Mouse (Mus musculus) intestine, postnatal 0 days (tissue): ENCODE measurements around the gene Cpsf6. TPM values are rescaled to one million over a fixed set of nuclear protein-coding genes. Genes with fewer than 3 reads are reported as not detected.

Experiments used
- ATAC-seq: fragments of 200-750 bp; cut with Nextera tagmentation; 2 replicates; pipeline ENCODE4 v1.8.0; 2017; ENCODE audit warnings: mild to moderate bottlenecking, moderate TSS enrichment, moderate library complexity
- H3K27ac ChIP-seq: fragments of 300-500 bp; sonication (generic); 2 replicates; pipeline ENCODE4 v1.5.1; 2014; ENCODE audit warnings: mild to moderate bottlenecking, low read depth, low read length, moderate library complexity
- H3K27me3 ChIP-seq: fragments of 300-500 bp; sonication (generic); replicated peaks from 2 replicates; pipeline ENCODE4 v1.6.1; 2014; ENCODE audit warnings: low read length, mixed read lengths; ENCODE audit not compliant: control insufficient read depth, insufficient read depth
- H3K36me3 ChIP-seq: fragments of 300-500 bp; sonication (generic); 2 replicates; pipeline ENCODE4 v1.6.1; 2014; ENCODE audit warnings: mild to moderate bottlenecking, moderate library complexity; ENCODE audit not compliant: control insufficient read depth, insufficient read depth
- H3K4me1 ChIP-seq: fragments of 300-500 bp; sonication (generic); replicated peaks from 2 replicates; pipeline ENCODE4 v1.6.1; 2014; ENCODE audit warnings: antibody characterized with exemption, low read length, mixed read lengths; ENCODE audit not compliant: control insufficient read depth, insufficient read depth
- H3K4me2 ChIP-seq: fragments of 300-500 bp; sonication (generic); replicated peaks from 2 replicates; pipeline ENCODE4 v1.6.1; 2014; ENCODE audit warnings: low read depth, mild to moderate bottlenecking, moderate library complexity
- H3K4me3 ChIP-seq: fragments of 300-500 bp; sonication (generic); 2 replicates; pipeline ENCODE4 v1.5.1; 2014; ENCODE audit warnings: low read depth, low read length
- H3K9ac ChIP-seq: fragments of 300-500 bp; sonication (generic); 2 replicates; pipeline ENCODE4 v1.6.1; 2014; ENCODE audit warnings: mild to moderate bottlenecking, low read depth, low read length
- H3K9me3 ChIP-seq: fragments of 300-500 bp; sonication (generic); 2 replicates; pipeline ENCODE4 v1.6.1; 2016; ENCODE audit warnings: mixed run types; ENCODE audit not compliant: control insufficient read depth
- CTCF ChIP-seq: sonication (generic); IDR thresholded peaks from 2 replicates; pipeline ENCODE4 v1.5.1; 2016; ENCODE audit warnings: low read depth, mild to moderate bottlenecking, control low read depth, antibody characterized with exemption, moderate library complexity
- WGBS: fragments of 180-500 bp; shearing (Covaris S2); extraction: QIAGEN DNeasy Blood & Tissue Kit; methylation state at CpG from one replicate; pipeline ENCODE4 v1.1.7; 2014; 5-methylcytosine and 5-hydroxymethylcytosine counted together
- polyA plus RNA-seq: library from polyadenylated mRNA; unstranded; fragments of >200 nt; fragmentation: Nextera tagmentation; extraction: Ambion mirVana; gene quantifications from 2 replicates; pipeline ENCODE4 v1.2.1, GENCODE M21; 2015

The Cpsf6 gene
- polyA plus RNA-seq, 1 experiment from 2014 or later, result 41.2 TPM

- no peak overlapping the region for H3K9ac ChIP-seq
- H3K4me3 ChIP-seq, result no peak overlapping the region
- whole genome bisulfite sequencing, result 76% methylated on average over 21 of the region's 21 CpGs
- no peaks in the 10 kb centered on the region for H3K27me3 ChIP-seq
- H3K4me1 ChIP-seq, result no peaks in the 10 kb centered on the region
- no peak for ATAC-seq
- no peak overlapping the region for H3K27ac ChIP-seq
- no peaks in the 10 kb centered on the region for H3K9me3 ChIP-seq
- TF ChIP-seq CTCF, result no peak
- H3K4me2 ChIP-seq, result no peak overlapping the region
- no peaks in the 10 kb centered on the region for H3K36me3 ChIP-seq
Measured at GRCm38 (mm10) chr10:117409373-117410354, 29.8 kb upstream of the Cpsf6 start.

DNA sequence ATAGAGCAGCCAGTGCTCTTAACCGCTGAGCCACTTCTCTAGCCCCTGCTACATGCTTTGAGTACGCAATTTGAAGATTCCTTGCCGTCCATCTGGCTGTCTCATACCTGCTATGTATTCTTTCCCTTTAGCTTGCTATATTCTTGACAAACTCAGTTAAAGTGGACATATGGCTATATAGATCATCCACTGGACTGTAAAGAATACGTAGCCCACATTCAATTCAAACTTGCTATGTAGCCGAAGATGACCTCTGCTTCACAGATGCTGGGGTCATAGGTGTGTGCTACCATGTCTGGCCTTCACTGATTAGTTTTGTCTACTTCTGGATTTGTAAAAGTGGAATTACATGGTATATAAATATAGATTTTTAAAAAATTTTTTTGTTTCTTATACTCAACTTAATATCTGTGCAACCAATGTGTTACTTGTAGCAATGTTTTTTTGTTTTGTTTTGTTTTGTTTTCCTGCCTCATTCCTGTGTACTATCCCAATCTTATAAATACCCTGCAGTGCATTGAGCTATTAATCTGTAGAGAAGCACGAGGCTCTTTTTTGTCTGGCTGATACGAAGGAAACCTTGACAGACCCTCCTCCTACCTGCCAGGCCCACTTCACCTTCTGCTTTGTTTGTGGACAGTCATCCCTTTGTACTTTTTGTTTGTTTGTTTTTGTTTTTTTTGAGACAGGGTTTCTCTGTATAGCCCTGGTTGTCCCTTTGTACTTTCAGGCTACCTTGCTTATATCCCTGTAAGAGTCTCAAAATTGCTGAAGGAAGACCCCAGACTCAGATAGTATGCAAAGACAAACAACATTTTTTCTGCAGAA, 28.9 kb upstream of the Cpsf6 start:
- H3K4me3 ChIP-seq, result no peak overlapping the region
- H3K27me3 ChIP-seq, result no peaks in the 10 kb centered on the region
- no peaks in the 10 kb centered on the region for H3K4me1 ChIP-seq
- H3K4me2 ChIP-seq, result no peak overlapping the region
- H3K9me3 ChIP-seq, result no peaks in the 10 kb centered on the region
- H3K36me3 ChIP-seq, result no peaks in the 10 kb centered on the region
- TF ChIP-seq CTCF, result no peak
- WGBS, result 88% methylated on average over 7 of the region's 7 CpGs
- no peak overlapping the region for H3K27ac ChIP-seq
- ATAC-seq, result no peak
- H3K9ac ChIP-seq, result no peak overlapping the region

GRCm38 (mm10) chr10:117407734-117408288, 28.0 kb upstream of the Cpsf6 start:
- Histone ChIP-seq H3K27ac (no peak overlapping the region), H3K9ac (no peak overlapping the region), H3K4me3 (no peak overlapping the region), H3K27me3 (no peaks in the 10 kb centered on the region), H3K4me2 (no peak overlapping the region), H3K36me3 (no peaks in the 10 kb centered on the region), H3K9me3 (no peaks in the 10 kb centered on the region), H3K4me1 (no peaks in the 10 kb centered on the region)
- WGBS, result 75% methylated on average over 4 of the region's 4 CpGs
- TF ChIP-seq CTCF, result no peak
- no peak for ATAC-seq

- no peak for TF ChIP-seq CTCF
- no peaks in the 10 kb centered on the region for H3K4me1 ChIP-seq
- no peaks in the 10 kb centered on the region for H3K27me3 ChIP-seq
- H3K9ac ChIP-seq, result no peak overlapping the region
- H3K36me3 ChIP-seq, result no peaks in the 10 kb centered on the region
- no peak overlapping the region for H3K4me3 ChIP-seq
- no peaks in the 10 kb centered on the region for H3K9me3 ChIP-seq
- H3K27ac ChIP-seq, result no peak overlapping the region
- ATAC-seq, result no peak
- 87% methylated on average over 8 of the region's 8 CpGs for WGBS
- H3K4me2 ChIP-seq, result no peak overlapping the region
Measured at GRCm38 (mm10) chr10:117406843-117407733, 27.3 kb upstream of the Cpsf6 start.

DNA sequence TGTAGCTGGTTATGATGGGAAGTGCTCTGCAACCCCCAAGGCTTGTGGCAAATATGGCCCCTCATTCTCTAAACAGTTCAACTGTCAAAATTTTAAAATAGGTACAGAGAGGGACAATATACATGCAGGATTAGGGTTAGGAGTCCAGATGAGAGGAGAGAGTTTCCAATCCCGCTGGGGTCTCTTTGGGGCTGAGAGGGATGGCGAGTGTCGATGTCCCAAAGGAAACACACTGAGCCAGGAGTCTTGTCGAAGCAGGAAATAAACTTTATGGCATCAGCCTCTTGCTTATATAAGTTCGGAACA, 26.4 kb upstream of the Cpsf6 start:
- H3K4me3 ChIP-seq, result no peak overlapping the region
- no peak for TF ChIP-seq CTCF
- ATAC-seq, result no peak
- no peaks in the 10 kb centered on the region for H3K9me3 ChIP-seq
- H3K27me3 ChIP-seq, result no peaks in the 10 kb centered on the region
- WGBS, result 82% methylated on average over 5 of the region's 5 CpGs
- H3K27ac ChIP-seq, result no peak overlapping the region
- no peak overlapping the region for H3K9ac ChIP-seq
- no peaks in the 10 kb centered on the region for H3K36me3 ChIP-seq
- no peak overlapping the region for H3K4me2 ChIP-seq
- no peaks in the 10 kb centered on the region for H3K4me1 ChIP-seq
